Mouse (Mus musculus) lung, postnatal 14 days (tissue): ENCODE data around the gene Htt.

Experiments
- DNase-seq: peaks from one replicate; pipeline ENCODE4 v3.0.0; 2021

Gene Htt

GRCm38 (mm10) chr5:34896697-34897453 is 135.3 kb downstream of the Htt start:
- DNase-seq: no peak

- no peak for DNase-seq
Observed at GRCm38 (mm10) chr5:34899787-34900469, 138.4 kb downstream of the Htt start.

- DNase-seq: no peak
Observed at GRCm38 (mm10) chr5:34902371-34902770, 140.8 kb downstream of the Htt start.

GRCm38 (mm10) chr5:34902811-34903385 is 141.4 kb downstream of the Htt start:
- peak; percentile 81 for DNase-seq

GRCm38 (mm10) chr5:34904412-34904811 is 142.9 kb downstream of the Htt start:
- no peak for DNase-seq

GRCm38 (mm10) chr5:34907230-34907629 is 145.7 kb downstream of the Htt start:
- no peak for DNase-seq

- DNase-seq: no peak
Observed at GRCm38 (mm10) chr5:34907910-34908725, 146.6 kb downstream of the Htt start, which contains the start of gene Msantd1. Msantd1 (plus strand) TSS chr5:34908012.

GRCm38 (mm10) chr5:34908726-34909633 is 147.4 kb downstream of the Htt start:
- no peak for DNase-seq

- no peak for DNase-seq
Observed at GRCm38 (mm10) chr5:34909634-34910503, 148.3 kb downstream of the Htt start.

- no peak for DNase-seq
Observed at GRCm38 (mm10) chr5:34910504-34910815, 148.9 kb downstream of the Htt start.

- DNase-seq: peak; percentile 86
Observed at GRCm38 (mm10) chr5:34915801-34916200, 154.3 kb downstream of the Htt start.

GRCm38 (mm10) chr5:34917234-34917655 is 155.7 kb downstream of the Htt start:
- no peak for DNase-seq

GRCm38 (mm10) chr5:34918785-34919184 is 157.2 kb downstream of the Htt start:
- DNase-seq: no peak

GRCm38 (mm10) chr5:34922531-34922930 is 161.0 kb downstream of the Htt start:
- no peak for DNase-seq

- DNase-seq: no peak
Observed at GRCm38 (mm10) chr5:34923920-34924319, 162.4 kb downstream of the Htt start.

GRCm38 (mm10) chr5:34924519-34924918 is 163.0 kb downstream of the Htt start:
- no peak for DNase-seq

GRCm38 (mm10) chr5:34927648-34928047 is 166.1 kb downstream of the Htt start:
- no peak for DNase-seq

GRCm38 (mm10) chr5:34930151-34930975 is 168.8 kb downstream of the Htt start:
- DNase-seq: no peak

- no peak for DNase-seq
Observed at GRCm38 (mm10) chr5:34931091-34931490, 169.6 kb downstream of the Htt start.
